Mouse (Mus musculus): ENCODE data around the gene Ufd1. TPM values are rescaled to one million over a fixed set of nuclear protein-coding genes. Genes with fewer than 3 reads are reported as not detected.

The Ufd1 gene
- 80.2 and 82.3 TPM in 2 replicates for polyA plus RNA-seq (2014; fragmentation: Nextera tagmentation; extraction: Ambion mirVana)

GRCm38 (mm10) chr16:18811468-18812384, at the start of gene Ufd1, which contains the start of gene Cdc45:
Gene Ufd1 (plus strand): TSS chr16:18811779.
Gene Cdc45 (minus strand): TSS chr16:18811987.
- Histone ChIP-seq H3K9me3 (ENCODE audit: control insufficient read depth, low read length) (no peaks in the 10 kb centered on the region), H3K27ac (replicated peaks; ENCODE audit: low read depth, low read length) (peak within 1 kb of the TSS; percentile 63), H3K4me2 (ENCODE audit: low read length) (peak within 1 kb of the TSS; percentile 62), H3K27me3 (ENCODE audit: control insufficient read depth, insufficient read depth, low read length) (no peaks in the 10 kb centered on the region), H3K9ac (replicated peaks; ENCODE audit: low read length) (peak within 1 kb of the TSS; percentile 67), H3K4me1 (ENCODE audit: control insufficient read depth, insufficient read depth, low read length) (peaks cover 8% of the 10 kb centered on the region; the same call in 1 of the 2 replicates), H3K4me3 (replicated peaks; ENCODE audit: low read depth, low read length) (peak within 1 kb of the TSS; percentile 67), H3K36me3 (ENCODE audit: control insufficient read depth, insufficient read depth, low read length) (peaks cover 25% of the 10 kb centered on the region)
- ATAC-seq (ENCODE audit: low FRiP score, low TSS enrichment) (peak; percentile 95), DNase-seq (peak; percentile 95)
- WGBS, result under 1% methylated on average over 42 of the region's 42 CpGs

GRCm38 (mm10) chr16:18762960-18763359, 48.6 kb upstream of the Ufd1 start:
- no peak for DNase-seq
- 78% methylated on average over 3 of the region's 3 CpGs for WGBS
- Histone ChIP-seq H3K9me3 (ENCODE audit: control insufficient read depth, low read length) (no peaks in the 10 kb centered on the region), H3K27me3 (ENCODE audit: control insufficient read depth, insufficient read depth, low read length) (no peaks in the 10 kb centered on the region), H3K36me3 (ENCODE audit: control insufficient read depth, insufficient read depth, low read length) (no peaks in the 10 kb centered on the region), H3K4me3 (replicated peaks; ENCODE audit: low read depth, low read length) (no peak overlapping the region), H3K9ac (replicated peaks; ENCODE audit: low read length) (no peak overlapping the region), H3K4me1 (ENCODE audit: control insufficient read depth, insufficient read depth, low read length) (no peaks in the 10 kb centered on the region), H3K4me2 (ENCODE audit: low read length) (no peak overlapping the region), H3K27ac (replicated peaks; ENCODE audit: low read depth, low read length) (no peak overlapping the region)
- ATAC-seq (ENCODE audit: low FRiP score, low TSS enrichment), result no peak

- Histone ChIP-seq H3K4me1 (ENCODE audit: control insufficient read depth, insufficient read depth, low read length) (no peaks in the 10 kb centered on the region), H3K27ac (replicated peaks; ENCODE audit: low read depth, low read length) (no peak overlapping the region), H3K27me3 (ENCODE audit: control insufficient read depth, insufficient read depth, low read length) (no peaks in the 10 kb centered on the region), H3K9ac (replicated peaks; ENCODE audit: low read length) (no peak overlapping the region), H3K4me2 (ENCODE audit: low read length) (no peak overlapping the region), H3K36me3 (ENCODE audit: control insufficient read depth, insufficient read depth, low read length) (no peaks in the 10 kb centered on the region), H3K4me3 (replicated peaks; ENCODE audit: low read depth, low read length) (no peak overlapping the region), H3K9me3 (ENCODE audit: control insufficient read depth, low read length) (no peaks in the 10 kb centered on the region)
- no peak for DNase-seq
- WGBS, result 88% methylated on average over 4 of the region's 4 CpGs
- no peak for ATAC-seq (ENCODE audit: low FRiP score, low TSS enrichment)
These were observed 45.2 kb upstream of the Ufd1 start for GRCm38 (mm10) chr16:18766390-18766789.

- Histone ChIP-seq H3K4me1 (ENCODE audit: control insufficient read depth, insufficient read depth, low read length) (no peaks in the 10 kb centered on the region), H3K9ac (replicated peaks; ENCODE audit: low read length) (no peak overlapping the region), H3K36me3 (ENCODE audit: control insufficient read depth, insufficient read depth, low read length) (no peaks in the 10 kb centered on the region), H3K27ac (replicated peaks; ENCODE audit: low read depth, low read length) (no peak overlapping the region), H3K4me3 (replicated peaks; ENCODE audit: low read depth, low read length) (no peak overlapping the region), H3K9me3 (ENCODE audit: control insufficient read depth, low read length) (no peaks in the 10 kb centered on the region), H3K4me2 (ENCODE audit: low read length) (no peak overlapping the region), H3K27me3 (ENCODE audit: control insufficient read depth, insufficient read depth, low read length) (no peaks in the 10 kb centered on the region)
- ATAC-seq (ENCODE audit: low FRiP score, low TSS enrichment) (no peak), DNase-seq (no peak)
- 63% methylated on average over 1 of the region's 1 CpGs for WGBS
These were observed 42.1 kb upstream of the Ufd1 start for GRCm38 (mm10) chr16:18769501-18769900.

- no peak overlapping the region for H3K4me2 ChIP-seq (ENCODE audit: low read length)
- H3K27ac ChIP-seq (replicated peaks; ENCODE audit: low read depth, low read length), result no peak overlapping the region
- DNase-seq (peak; percentile 6), ATAC-seq (ENCODE audit: low FRiP score, low TSS enrichment) (no peak)
- WGBS, result 17% methylated on average over 2 of the region's 2 CpGs
- no peaks in the 10 kb centered on the region for H3K9me3 ChIP-seq (ENCODE audit: control insufficient read depth, low read length)
- H3K36me3 ChIP-seq (ENCODE audit: control insufficient read depth, insufficient read depth, low read length), result no peaks in the 10 kb centered on the region
- no peak overlapping the region for H3K9ac ChIP-seq (replicated peaks; ENCODE audit: low read length)
- H3K27me3 ChIP-seq (ENCODE audit: control insufficient read depth, insufficient read depth, low read length), result peaks cover 37% of the 10 kb centered on the region
- no peak overlapping the region for H3K4me3 ChIP-seq (replicated peaks; ENCODE audit: low read depth, low read length)
- H3K4me1 ChIP-seq (ENCODE audit: control insufficient read depth, insufficient read depth, low read length), result peaks cover 8% of the 10 kb centered on the region; the same call in 1 of the 2 replicates
These were observed 37.6 kb upstream of the Ufd1 start for GRCm38 (mm10) chr16:18773936-18774335.

GRCm38 (mm10) chr16:18775621-18776555, 35.7 kb upstream of the Ufd1 start:
- DNase-seq (peak; percentile 1), ATAC-seq (ENCODE audit: low FRiP score, low TSS enrichment) (no peak)
- WGBS, result 26% methylated on average over 18 of the region's 18 CpGs

GRCm38 (mm10) chr16:18776556-18777100, 35.0 kb upstream of the Ufd1 start, which contains the start of gene Cldn5:
Gene Cldn5 (plus strand): TSS chr16:18776847.
- H3K36me3 ChIP-seq (ENCODE audit: control insufficient read depth, insufficient read depth, low read length), result no peaks in the 10 kb centered on the region
- no peak for ATAC-seq (ENCODE audit: low FRiP score, low TSS enrichment)
- peak within 1 kb of the TSS; percentile 37; the same call in 1 of the 2 replicates for H3K9ac ChIP-seq (replicated peaks; ENCODE audit: low read length)
- peak within 1 kb of the TSS; percentile 62 for H3K4me2 ChIP-seq (ENCODE audit: low read length)
- H3K4me1 ChIP-seq (ENCODE audit: control insufficient read depth, insufficient read depth, low read length), result peaks cover 8% of the 10 kb centered on the region; the same call in 1 of the 2 replicates
- WGBS, result 4% methylated on average over 19 of the region's 19 CpGs
- H3K4me3 ChIP-seq (replicated peaks; ENCODE audit: low read depth, low read length), result peak within 1 kb of the TSS; percentile 42
- no peak within 1 kb of the TSS for H3K27ac ChIP-seq (replicated peaks; ENCODE audit: low read depth, low read length)
- no peaks in the 10 kb centered on the region for H3K9me3 ChIP-seq (ENCODE audit: control insufficient read depth, low read length)
- H3K27me3 ChIP-seq (ENCODE audit: control insufficient read depth, insufficient read depth, low read length), result peaks cover 38% of the 10 kb centered on the region
- peak; percentile 38 for DNase-seq

More at GRCm38 (mm10) chr16:18775621-18776555, 35.7 kb upstream of the Ufd1 start:
- Histone ChIP-seq H3K9me3 (ENCODE audit: control insufficient read depth, low read length) (no peaks in the 10 kb centered on the region), H3K4me3 (replicated peaks; ENCODE audit: low read depth, low read length) (peak overlapping the region; percentile 42), H3K4me1 (ENCODE audit: control insufficient read depth, insufficient read depth, low read length) (peaks cover 8% of the 10 kb centered on the region; the same call in 1 of the 2 replicates), H3K9ac (replicated peaks; ENCODE audit: low read length) (no peak overlapping the region), H3K36me3 (ENCODE audit: control insufficient read depth, insufficient read depth, low read length) (no peaks in the 10 kb centered on the region), H3K4me2 (ENCODE audit: low read length) (peak overlapping the region; percentile 62), H3K27me3 (ENCODE audit: control insufficient read depth, insufficient read depth, low read length) (peaks cover 38% of the 10 kb centered on the region), H3K27ac (replicated peaks; ENCODE audit: low read depth, low read length) (no peak overlapping the region)
